Mouse (Mus musculus) MEL (cell line): Measurements from ENCODE around the gene Ccdc155.

Experiments
- EP300 ChIP-seq, 2 experiments: IDR thresholded peaks; 2 replicates each; pipeline ENCODE4 v1.6.1; 2011; ENCODE audit warnings: improper control_type of control experiment in 2 of 2, low read length in 2 of 2, low read depth in 1 of 2, mild to moderate bottlenecking in 1 of 2
- KAT2A ChIP-seq: conservative IDR thresholded peaks from 2 replicates; pipeline ENCODE4 v1.6.1; 2012; ENCODE audit warnings: low read depth, low read length, improper control_type of control experiment, inconsistent platforms
- UBTF ChIP-seq: IDR thresholded peaks from 2 replicates; pipeline ENCODE4 v1.6.1; 2012; ENCODE audit warnings: low read depth, mild to moderate bottlenecking, inconsistent platforms, low read length, improper control_type of control experiment, moderate library complexity, borderline replicate concordance; ENCODE audit not compliant: insufficient read depth

DNA sequence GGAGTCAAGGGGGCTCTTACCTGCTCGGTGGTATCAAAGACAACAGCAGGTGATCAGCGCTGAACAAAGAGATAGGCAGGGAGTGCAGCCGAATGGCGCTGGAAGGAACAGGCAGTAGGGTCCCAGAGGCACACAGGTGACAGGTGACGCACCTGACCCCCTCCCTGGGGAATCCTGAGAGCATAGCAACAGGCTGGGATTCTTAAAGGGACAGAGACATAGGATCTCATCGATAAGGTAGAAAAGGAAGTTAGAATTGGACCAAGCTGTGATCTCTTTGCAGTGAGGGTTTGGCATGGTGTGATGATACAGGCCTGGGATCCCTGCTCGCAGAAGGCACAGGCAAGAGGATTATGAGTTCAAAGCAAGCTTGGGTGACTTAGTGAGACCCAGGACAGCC is 25.2 kb downstream of the Ccdc155 start, which contains the start of gene Gfy:
- no peak for TF ChIP-seq KAT2A
- no peak for TF ChIP-seq EP300 (IDR thresholded peaks at IDR 0.05; ENCODE audit: low read depth in 1 of 2, low read length in 2 of 2)
- no peak for TF ChIP-seq UBTF
